Mouse (Mus musculus): ENCODE results near the gene Rab11fip5. TPM values are rescaled to one million over a fixed set of nuclear protein-coding genes. Genes with fewer than 3 reads are reported as not detected.

Gene Rab11fip5
- polyA plus RNA-seq, 1 experiment from 2014 or later, result 7.1 TPM

- no peaks in the 10 kb centered on the region for H3K4me1 ChIP-seq
- no peak overlapping the region for H3K4me3 ChIP-seq
- ATAC-seq, result no peak
- no peak overlapping the region for H3K4me2 ChIP-seq
- 0 out of 2 replicates have a peak, but pooled peaks cover 2% of the 10 kb centered on the region for H3K27me3 ChIP-seq
- peaks cover 3% of the 10 kb centered on the region; the same call in 1 of the 2 replicates for H3K36me3 ChIP-seq (ENCODE audit: poor library complexity, severe bottlenecking)
- H3K9ac ChIP-seq, result no peak overlapping the region
- H3K9me3 ChIP-seq (replicated peaks), result no peaks in the 10 kb centered on the region
- 72% methylated on average over 13 of the region's 13 CpGs for WGBS
- no peak overlapping the region for H3K27ac ChIP-seq
Measured at GRCm38 (mm10) chr6:85341814-85342501, 32.5 kb downstream of the Rab11fip5 start.

GRCm38 (mm10) chr6:85340184-85340583 lies 34.2 kb downstream of the Rab11fip5 start:
- Histone ChIP-seq H3K4me3 (no peak overlapping the region), H3K27ac (no peak overlapping the region), H3K27me3 (0 out of 2 replicates have a peak, but pooled peaks cover 2% of the 10 kb centered on the region), H3K9ac (no peak overlapping the region), H3K4me1 (no peaks in the 10 kb centered on the region), H3K4me2 (no peak overlapping the region), H3K36me3 (ENCODE audit: poor library complexity, severe bottlenecking) (peaks cover 8% of the 10 kb centered on the region; the same call in 1 of the 2 replicates), H3K9me3 (replicated peaks) (no peaks in the 10 kb centered on the region)
- WGBS, result 79% methylated on average over 12 of the region's 12 CpGs
- no peak for ATAC-seq

- Histone ChIP-seq H3K9ac (no peak overlapping the region), H3K4me1 (no peaks in the 10 kb centered on the region), H3K4me3 (no peak overlapping the region), H3K9me3 (replicated peaks) (no peaks in the 10 kb centered on the region), H3K4me2 (no peak overlapping the region), H3K27me3 (0 out of 2 replicates have a peak, but pooled peaks cover 2% of the 10 kb centered on the region), H3K27ac (no peak overlapping the region), H3K36me3 (ENCODE audit: poor library complexity, severe bottlenecking) (peaks cover 8% of the 10 kb centered on the region; the same call in 1 of the 2 replicates)
- ATAC-seq, result no peak
- WGBS, result 90% methylated on average over 1 of the region's 1 CpGs
Measured at GRCm38 (mm10) chr6:85339273-85339901, 35.0 kb downstream of the Rab11fip5 start.

- H3K4me2 ChIP-seq, result no peak overlapping the region
- peaks cover 8% of the 10 kb centered on the region; the same call in 1 of the 2 replicates for H3K36me3 ChIP-seq (ENCODE audit: poor library complexity, severe bottlenecking)
- no peak overlapping the region for H3K9ac ChIP-seq
- H3K9me3 ChIP-seq (replicated peaks), result no peaks in the 10 kb centered on the region
- no peak overlapping the region for H3K4me3 ChIP-seq
- WGBS, result 78% methylated on average over 9 of the region's 9 CpGs
- no peak for ATAC-seq
- H3K4me1 ChIP-seq, result peaks cover 5% of the 10 kb centered on the region
- H3K27me3 ChIP-seq, result no peaks in the 10 kb centered on the region
- no peak overlapping the region for H3K27ac ChIP-seq
Measured at GRCm38 (mm10) chr6:85336944-85337343, 37.5 kb downstream of the Rab11fip5 start.

GRCm38 (mm10) chr6:85335352-85335751 lies 39.1 kb downstream of the Rab11fip5 start:
- ATAC-seq, result no peak
- H3K27ac ChIP-seq, result no peak overlapping the region
- H3K27me3 ChIP-seq, result peaks cover 10% of the 10 kb centered on the region
- no peak overlapping the region for H3K4me3 ChIP-seq
- H3K9ac ChIP-seq, result no peak overlapping the region
- H3K9me3 ChIP-seq (replicated peaks), result no peaks in the 10 kb centered on the region
- 53% methylated on average over 3 of the region's 3 CpGs for WGBS
- no peak overlapping the region for H3K4me2 ChIP-seq
- peaks cover 12% of the 10 kb centered on the region for H3K4me1 ChIP-seq
- peaks cover 8% of the 10 kb centered on the region; the same call in 1 of the 2 replicates for H3K36me3 ChIP-seq (ENCODE audit: poor library complexity, severe bottlenecking)

GRCm38 (mm10) chr6:85334851-85335250 lies 39.6 kb downstream of the Rab11fip5 start:
- H3K36me3 ChIP-seq (ENCODE audit: poor library complexity, severe bottlenecking), result peaks cover 8% of the 10 kb centered on the region; the same call in 1 of the 2 replicates
- H3K9ac ChIP-seq, result no peak overlapping the region
- H3K27me3 ChIP-seq, result peaks cover 10% of the 10 kb centered on the region
- no peak overlapping the region for H3K4me2 ChIP-seq
- no peak for ATAC-seq
- H3K4me1 ChIP-seq, result peaks cover 12% of the 10 kb centered on the region
- H3K9me3 ChIP-seq (replicated peaks), result no peaks in the 10 kb centered on the region
- WGBS, result 50% methylated on average over 5 of the region's 5 CpGs
- no peak overlapping the region for H3K4me3 ChIP-seq
- H3K27ac ChIP-seq, result no peak overlapping the region

GRCm38 (mm10) chr6:85334251-85334650 lies 40.2 kb downstream of the Rab11fip5 start:
- no peak for ATAC-seq
- peaks cover 8% of the 10 kb centered on the region; the same call in 1 of the 2 replicates for H3K36me3 ChIP-seq (ENCODE audit: poor library complexity, severe bottlenecking)
- H3K4me1 ChIP-seq, result peaks cover 12% of the 10 kb centered on the region
- no peak overlapping the region for H3K9ac ChIP-seq
- no peak overlapping the region for H3K27ac ChIP-seq
- no peaks in the 10 kb centered on the region for H3K9me3 ChIP-seq (replicated peaks)
- H3K27me3 ChIP-seq, result peaks cover 10% of the 10 kb centered on the region
- H3K4me2 ChIP-seq, result peak overlapping the region; percentile 92
- H3K4me3 ChIP-seq, result no peak overlapping the region

- no peak for ATAC-seq
- H3K27me3 ChIP-seq, result peaks cover 10% of the 10 kb centered on the region
- peak overlapping the region; percentile 88; the same call in 1 of the 2 replicates for H3K27ac ChIP-seq
- H3K4me2 ChIP-seq, result peak overlapping the region; percentile 92
- H3K4me1 ChIP-seq, result peaks cover 12% of the 10 kb centered on the region
- H3K4me3 ChIP-seq, result peak overlapping the region; percentile 65
- H3K9ac ChIP-seq, result peak overlapping the region; percentile 53
- no peaks in the 10 kb centered on the region for H3K9me3 ChIP-seq (replicated peaks)
- WGBS, result 2% methylated on average over 13 of the region's 13 CpGs
- peaks cover 8% of the 10 kb centered on the region; the same call in 1 of the 2 replicates for H3K36me3 ChIP-seq (ENCODE audit: poor library complexity, severe bottlenecking)
Measured at GRCm38 (mm10) chr6:85333732-85334131, 40.7 kb downstream of the Rab11fip5 start.

GRCm38 (mm10) chr6:85333000-85333669 lies 41.3 kb downstream of the Rab11fip5 start, which contains the start of gene Sfxn5:
Gene Sfxn5, minus strand, starts transcription at chr6:85333422.
- Histone ChIP-seq H3K4me3 (peak within 1 kb of the TSS; percentile 65), H3K27me3 (peaks cover 10% of the 10 kb centered on the region), H3K9me3 (replicated peaks) (no peaks in the 10 kb centered on the region), H3K27ac (peak within 1 kb of the TSS; percentile 88), H3K36me3 (ENCODE audit: poor library complexity, severe bottlenecking) (peaks cover 8% of the 10 kb centered on the region; the same call in 1 of the 2 replicates), H3K9ac (peak within 1 kb of the TSS; percentile 82), H3K4me2 (peak within 1 kb of the TSS; percentile 92), H3K4me1 (peaks cover 12% of the 10 kb centered on the region)
- ATAC-seq, result peak; percentile 98
- WGBS, result under 1% methylated on average over 49 of the region's 49 CpGs

GRCm38 (mm10) chr6:85332351-85332999 lies 42.0 kb downstream of the Rab11fip5 start:
- under 1% methylated on average over 41 of the region's 41 CpGs for WGBS
- Histone ChIP-seq H3K4me3 (peak overlapping the region; percentile 65), H3K27me3 (peaks cover 10% of the 10 kb centered on the region), H3K9ac (peak overlapping the region; percentile 82), H3K36me3 (ENCODE audit: poor library complexity, severe bottlenecking) (peaks cover 8% of the 10 kb centered on the region; the same call in 1 of the 2 replicates), H3K27ac (peak overlapping the region; percentile 88), H3K4me1 (peaks cover 12% of the 10 kb centered on the region), H3K4me2 (peak overlapping the region; percentile 92), H3K9me3 (replicated peaks) (no peaks in the 10 kb centered on the region)
- ATAC-seq, result peak; percentile 41

- no peak for ATAC-seq
- WGBS, result 11% methylated on average over 8 of the region's 8 CpGs
- Histone ChIP-seq H3K4me1 (peaks cover 12% of the 10 kb centered on the region), H3K27ac (no peak overlapping the region), H3K4me3 (peak overlapping the region; percentile 65), H3K4me2 (peak overlapping the region; percentile 92), H3K9me3 (replicated peaks) (no peaks in the 10 kb centered on the region), H3K9ac (peak overlapping the region; percentile 82), H3K36me3 (ENCODE audit: poor library complexity, severe bottlenecking) (peaks cover 2% of the 10 kb centered on the region; the same call in 1 of the 2 replicates), H3K27me3 (peaks cover 10% of the 10 kb centered on the region)
Measured at GRCm38 (mm10) chr6:85331736-85332135, 42.7 kb downstream of the Rab11fip5 start.
